Mouse (Mus musculus) midbrain, embryonic 15.5 days (tissue): ENCODE data around the gene Kdm2b. TPM values are rescaled to one million over a fixed set of nuclear protein-coding genes. Genes with fewer than 3 reads are reported as not detected.

Source experiments
- ATAC-seq: fragments of 200-750 bp; cut with Nextera tagmentation; replicated peaks from 2 replicates; pipeline ENCODE4 v1.8.0; 2017; ENCODE audit warnings: moderate TSS enrichment
- H3K27ac ChIP-seq: fragments of 300-500 bp; sonication (generic); 2 replicates; pipeline ENCODE4 v1.5.1; 2015; ENCODE audit warnings: mild to moderate bottlenecking, inconsistent platforms
- H3K27me3 ChIP-seq: fragments of 300-500 bp; sonication (generic); replicated peaks from 2 replicates; pipeline ENCODE4 v1.6.1; 2015; ENCODE audit warnings: inconsistent platforms
- H3K36me3 ChIP-seq: fragments of 300-500 bp; sonication (generic); replicated peaks from 2 replicates; pipeline ENCODE4 v1.6.1; 2015; ENCODE audit warnings: inconsistent platforms
- H3K4me1 ChIP-seq: fragments of 300-500 bp; sonication (generic); 2 replicates; pipeline ENCODE4 v1.6.1; 2015; ENCODE audit warnings: inconsistent platforms
- H3K4me2 ChIP-seq: fragments of 300-500 bp; sonication (generic); 2 replicates; pipeline ENCODE4 v1.6.1; 2015; ENCODE audit warnings: inconsistent platforms, mild to moderate bottlenecking, moderate library complexity
- H3K4me3 ChIP-seq: fragments of 300-500 bp; sonication (generic); 2 replicates; pipeline ENCODE4 v1.5.1; 2015; ENCODE audit warnings: mild to moderate bottlenecking, inconsistent platforms
- H3K9ac ChIP-seq: fragments of 300-500 bp; sonication (generic); 2 replicates; pipeline ENCODE4 v1.6.1; 2015; ENCODE audit warnings: mild to moderate bottlenecking, inconsistent platforms
- H3K9me3 ChIP-seq: fragments of 300-500 bp; sonication (generic); 2 replicates; pipeline ENCODE4 v1.6.1; 2016; ENCODE audit warnings: inconsistent platforms
- WGBS: fragments of 180-500 bp; shearing (Covaris S2); methylation state at CpG from one replicate; pipeline ENCODE4 v1.1.7; 2015; ENCODE audit warnings: mixed read lengths; 5-methylcytosine and 5-hydroxymethylcytosine counted together
- polyA plus RNA-seq: library from polyadenylated mRNA; unstranded; fragments of >200 nt; fragmentation: Nextera tagmentation; extraction: Ambion mirVana; gene quantifications from 2 replicates; pipeline ENCODE4 v1.2.1, GENCODE M21; 2015

Gene Kdm2b
- polyA plus RNA-seq, 1 experiment from 2014 or later: 123 TPM

- Histone ChIP-seq H3K9ac (no peak overlapping the region), H3K27me3 (no peaks in the 10 kb centered on the region), H3K27ac (no peak overlapping the region), H3K36me3 (no peaks in the 10 kb centered on the region), H3K4me1 (no peaks in the 10 kb centered on the region), H3K4me3 (no peak overlapping the region), H3K9me3 (no peaks in the 10 kb centered on the region), H3K4me2 (no peak overlapping the region)
- 88% methylated on average over 6 of the region's 6 CpGs for WGBS
- ATAC-seq: no peak
Observed at GRCm38 (mm10) chr5:122964853-122965252, 24.8 kb downstream of the Kdm2b start.

- no peak overlapping the region for H3K27ac ChIP-seq
- H3K4me2 ChIP-seq: no peak overlapping the region
- H3K4me1 ChIP-seq: 0 out of 2 replicates have a peak, but pooled peaks cover 4% of the 10 kb centered on the region
- H3K36me3 ChIP-seq: no peaks in the 10 kb centered on the region
- H3K9ac ChIP-seq: no peak overlapping the region
- no peaks in the 10 kb centered on the region for H3K27me3 ChIP-seq
- 64% methylated on average over 3 of the region's 3 CpGs for WGBS
- no peaks in the 10 kb centered on the region for H3K9me3 ChIP-seq
- H3K4me3 ChIP-seq: no peak overlapping the region
- no peak for ATAC-seq
Observed at GRCm38 (mm10) chr5:122961905-122962304, 27.7 kb downstream of the Kdm2b start.

GRCm38 (mm10) chr5:122959391-122959790 is 30.2 kb downstream of the Kdm2b start:
- H3K4me3 ChIP-seq: no peak overlapping the region
- H3K9ac ChIP-seq: no peak overlapping the region
- no peak overlapping the region for H3K4me2 ChIP-seq
- H3K9me3 ChIP-seq: no peaks in the 10 kb centered on the region
- ATAC-seq: no peak
- no peaks in the 10 kb centered on the region for H3K36me3 ChIP-seq
- H3K27me3 ChIP-seq: no peaks in the 10 kb centered on the region
- no peak overlapping the region for H3K27ac ChIP-seq
- 0 out of 2 replicates have a peak, but pooled peaks cover 4% of the 10 kb centered on the region for H3K4me1 ChIP-seq
- 55% methylated on average over 11 of the region's 11 CpGs for WGBS

DNA sequence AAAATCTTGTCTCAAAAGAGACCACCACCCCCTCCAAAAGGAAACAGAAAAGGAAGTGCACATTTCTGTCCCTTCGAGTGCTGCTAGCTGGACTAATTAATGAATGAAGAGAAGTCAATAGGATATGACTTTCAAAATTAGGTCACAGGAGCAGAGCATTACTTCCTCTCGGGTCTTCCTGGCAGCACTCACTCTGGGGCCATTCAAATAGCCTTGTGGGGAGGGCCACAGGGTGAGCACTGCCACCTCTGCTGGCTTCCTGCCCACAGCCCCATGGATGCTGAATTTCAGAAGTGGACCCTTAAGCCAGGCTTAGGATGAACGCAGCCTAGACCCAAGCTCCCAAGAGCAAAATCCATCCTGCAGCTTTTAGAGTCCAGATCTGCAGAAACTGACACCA is 33.6 kb downstream of the Kdm2b start:
- H3K36me3 ChIP-seq: no peaks in the 10 kb centered on the region
- no peaks in the 10 kb centered on the region for H3K9me3 ChIP-seq
- H3K27me3 ChIP-seq: peaks cover 6% of the 10 kb centered on the region; the same call in 1 of the 2 replicates
- H3K4me1 ChIP-seq: peaks cover 24% of the 10 kb centered on the region
- WGBS: 65% methylated on average over 3 of the region's 3 CpGs
- ATAC-seq: no peak
- no peak overlapping the region for H3K4me2 ChIP-seq
- H3K27ac ChIP-seq: no peak overlapping the region
- no peak overlapping the region for H3K9ac ChIP-seq
- H3K4me3 ChIP-seq: no peak overlapping the region

- peak overlapping the region; percentile 75 for H3K4me2 ChIP-seq
- H3K27ac ChIP-seq: peak overlapping the region; percentile 74
- peaks cover 34% of the 10 kb centered on the region for H3K4me1 ChIP-seq
- no peaks in the 10 kb centered on the region for H3K9me3 ChIP-seq
- 0 out of 2 replicates have a peak, but pooled peaks have one; percentile 7 for ATAC-seq
- no peaks in the 10 kb centered on the region for H3K36me3 ChIP-seq
- peak overlapping the region; percentile 42 for H3K4me3 ChIP-seq
- peak overlapping the region; percentile 47 for H3K9ac ChIP-seq
- 4% methylated on average over 57 of the region's 59 CpGs for whole genome bisulfite sequencing
- peaks cover 6% of the 10 kb centered on the region; the same call in 1 of the 2 replicates for H3K27me3 ChIP-seq
Observed at GRCm38 (mm10) chr5:122951913-122952641, 37.5 kb downstream of the Kdm2b start.

GRCm38 (mm10) chr5:122951056-122951912 is 38.3 kb downstream of the Kdm2b start:
- peak overlapping the region; percentile 74 for H3K27ac ChIP-seq
- no peaks in the 10 kb centered on the region for H3K36me3 ChIP-seq
- H3K4me1 ChIP-seq: peaks cover 34% of the 10 kb centered on the region
- H3K27me3 ChIP-seq: peaks cover 6% of the 10 kb centered on the region; the same call in 1 of the 2 replicates
- peak overlapping the region; percentile 42 for H3K4me3 ChIP-seq
- peak overlapping the region; percentile 47 for H3K9ac ChIP-seq
- no peaks in the 10 kb centered on the region for H3K9me3 ChIP-seq
- 3% methylated on average over 30 of the region's 30 CpGs for WGBS
- H3K4me2 ChIP-seq: peak overlapping the region; percentile 75
- ATAC-seq: peak; percentile 44

- 13% methylated on average over 23 of the region's 23 CpGs for WGBS
- Histone ChIP-seq H3K27ac (peak overlapping the region; percentile 74), H3K4me2 (peak overlapping the region; percentile 75), H3K4me1 (peaks cover 34% of the 10 kb centered on the region), H3K9me3 (no peaks in the 10 kb centered on the region), H3K4me3 (peak overlapping the region; percentile 42), H3K27me3 (peaks cover 6% of the 10 kb centered on the region; the same call in 1 of the 2 replicates), H3K36me3 (no peaks in the 10 kb centered on the region), H3K9ac (peak overlapping the region; percentile 47)
- peak; percentile 98 for ATAC-seq
Observed at GRCm38 (mm10) chr5:122950329-122950953, 39.2 kb downstream of the Kdm2b start.

DNA sequence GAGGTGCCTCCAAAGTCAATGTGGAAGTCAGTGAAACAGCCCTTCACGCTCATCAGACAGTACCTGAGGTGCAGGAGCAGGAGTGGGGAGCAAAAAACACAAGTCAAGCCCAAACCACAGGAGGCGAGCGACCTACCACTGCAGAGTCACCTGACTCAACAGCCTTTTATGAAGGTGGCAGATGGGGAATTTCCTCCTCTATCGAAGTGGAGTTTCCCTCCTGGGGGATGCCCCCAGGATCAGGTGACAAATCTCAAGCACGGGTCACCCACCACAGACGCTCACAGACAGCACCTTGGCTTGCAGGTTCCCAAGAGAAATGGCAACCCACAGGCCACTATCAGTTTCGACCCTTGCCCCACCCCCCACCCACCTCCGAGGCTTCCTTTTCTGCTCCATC is 40.5 kb downstream of the Kdm2b start:
- Histone ChIP-seq H3K9me3 (no peaks in the 10 kb centered on the region), H3K36me3 (no peaks in the 10 kb centered on the region), H3K4me1 (peaks cover 34% of the 10 kb centered on the region), H3K9ac (no peak overlapping the region), H3K27ac (no peak overlapping the region), H3K4me3 (no peak overlapping the region), H3K4me2 (no peak overlapping the region), H3K27me3 (peaks cover 6% of the 10 kb centered on the region; the same call in 1 of the 2 replicates)
- ATAC-seq: no peak
- WGBS: 92% methylated on average over 8 of the region's 8 CpGs

- 82% methylated on average over 12 of the region's 12 CpGs for WGBS
- ATAC-seq: no peak
- Histone ChIP-seq H3K27me3 (no peaks in the 10 kb centered on the region), H3K36me3 (no peaks in the 10 kb centered on the region), H3K4me2 (no peak overlapping the region), H3K4me3 (no peak overlapping the region), H3K27ac (no peak overlapping the region), H3K4me1 (peaks cover 29% of the 10 kb centered on the region), H3K9ac (no peak overlapping the region), H3K9me3 (no peaks in the 10 kb centered on the region)
Observed at GRCm38 (mm10) chr5:122947534-122947933, 42.1 kb downstream of the Kdm2b start.

DNA sequence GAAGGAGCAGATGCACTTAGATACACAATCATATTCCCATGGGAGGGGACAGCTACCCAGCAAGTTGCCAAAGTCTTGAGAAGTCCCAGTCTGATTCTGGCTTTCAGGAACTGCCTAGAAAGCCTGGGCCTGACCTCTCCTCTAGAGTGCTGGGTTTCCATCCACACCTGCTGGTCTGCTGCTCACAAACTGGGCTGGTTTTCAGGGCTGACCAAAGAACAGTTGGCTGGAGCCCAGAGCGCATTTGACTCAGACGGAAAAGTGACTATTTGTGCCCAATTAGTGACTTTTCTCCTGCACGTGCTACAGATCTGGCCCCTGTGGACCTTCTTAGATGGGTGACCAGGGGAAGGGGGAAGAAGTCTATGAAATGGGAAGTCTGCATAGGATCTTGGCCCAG is 50.9 kb downstream of the Kdm2b start:
- Histone ChIP-seq H3K27me3 (no peaks in the 10 kb centered on the region), H3K36me3 (no peaks in the 10 kb centered on the region), H3K27ac (no peak overlapping the region), H3K4me2 (no peak overlapping the region), H3K9ac (no peak overlapping the region), H3K4me3 (no peak overlapping the region), H3K4me1 (no peaks in the 10 kb centered on the region), H3K9me3 (no peaks in the 10 kb centered on the region)
- no peak for ATAC-seq
- 70% methylated on average over 3 of the region's 3 CpGs for WGBS

GRCm38 (mm10) chr5:122937958-122938540 is 51.6 kb downstream of the Kdm2b start:
- no peak overlapping the region for H3K4me2 ChIP-seq
- H3K27ac ChIP-seq: no peak overlapping the region
- no peaks in the 10 kb centered on the region for H3K9me3 ChIP-seq
- no peaks in the 10 kb centered on the region for H3K4me1 ChIP-seq
- no peak overlapping the region; the same call in 1 of the 2 replicates for H3K9ac ChIP-seq
- no peak for ATAC-seq
- H3K4me3 ChIP-seq: no peak overlapping the region
- H3K27me3 ChIP-seq: no peaks in the 10 kb centered on the region
- no peaks in the 10 kb centered on the region for H3K36me3 ChIP-seq
- WGBS: 65% methylated on average over 4 of the region's 4 CpGs

DNA sequence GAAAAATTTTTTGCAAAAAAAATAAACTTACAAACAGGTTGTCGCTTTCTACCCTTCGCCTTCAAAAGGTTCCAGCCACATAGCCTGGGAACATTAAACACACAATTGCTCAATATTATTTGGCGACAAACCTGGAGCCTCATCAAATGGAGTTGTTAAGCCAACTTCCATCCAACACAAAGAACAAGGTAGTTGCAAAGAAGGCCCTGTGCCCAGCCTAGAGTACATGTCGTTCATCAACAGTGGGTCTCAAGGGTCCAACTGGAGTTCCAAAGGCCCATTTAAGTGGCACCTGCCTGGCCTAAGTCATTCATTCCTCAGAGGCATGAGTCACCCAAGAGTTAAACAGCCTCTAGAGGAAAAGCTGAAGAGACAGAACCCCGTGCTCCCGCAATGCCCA is 52.6 kb downstream of the Kdm2b start:
- no peaks in the 10 kb centered on the region for H3K4me1 ChIP-seq
- no peak overlapping the region for H3K4me2 ChIP-seq
- H3K27ac ChIP-seq: no peak overlapping the region
- no peak overlapping the region for H3K9ac ChIP-seq
- WGBS: 91% methylated on average over 6 of the region's 6 CpGs
- H3K9me3 ChIP-seq: no peaks in the 10 kb centered on the region
- H3K36me3 ChIP-seq: peaks cover 8% of the 10 kb centered on the region; the same call in 1 of the 2 replicates
- ATAC-seq: no peak
- H3K4me3 ChIP-seq: no peak overlapping the region
- no peaks in the 10 kb centered on the region for H3K27me3 ChIP-seq
